7 mouse cellular contexts compared by ENCODE assay signal in the genomic region with DNA sequence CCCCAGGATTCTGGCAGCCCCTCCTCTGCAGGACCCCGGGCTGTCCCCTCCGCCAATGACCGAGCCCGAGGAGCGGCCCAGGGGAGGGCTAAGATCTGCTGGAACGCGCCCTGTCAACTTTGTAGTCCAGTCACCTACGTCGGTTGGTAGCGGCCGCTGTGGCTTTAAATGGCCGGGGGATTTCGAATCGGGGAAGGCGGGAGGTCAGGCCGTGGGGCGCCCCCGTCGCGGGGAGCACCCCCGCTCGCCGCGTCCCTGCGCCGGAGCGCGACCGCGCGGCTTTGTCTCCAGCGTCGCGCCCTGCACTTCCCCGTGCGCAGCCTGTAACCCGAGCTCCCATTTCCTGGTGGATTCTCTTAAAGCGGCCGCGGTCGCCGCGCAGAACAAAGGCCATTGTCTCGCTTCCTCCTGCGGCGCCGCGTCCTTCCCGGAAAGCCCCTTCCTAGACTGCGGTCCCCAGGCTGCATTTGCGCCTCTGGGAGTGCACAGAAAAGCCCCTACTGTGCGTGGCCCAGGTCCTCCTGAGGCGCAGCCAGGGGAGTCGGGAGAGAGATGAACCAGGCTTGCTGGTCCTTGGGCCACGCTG. TPM values are rescaled to one million over a fixed set of nuclear protein-coding genes. Genes with fewer than 3 reads are reported as not detected.
DNase-seq lines count a peak whose midpoint lies in the region; ATAC-seq lines count a peak whose summit lies in the region.

No protein-coding gene starts in this region.

- peak; percentile 60 for ATAC-seq in common myeloid progenitor, adult 5-6 weeks (replicated peaks; ENCODE audit: low read depth, poor library complexity, severe bottlenecking)
- peak; percentile 93 for ATAC-seq in intestine, embryonic 14.5 days (replicated peaks; ENCODE audit: low FRiP score, low TSS enrichment, low read depth)

- peak; percentile 82 for DNase-seq in adipocyte (ENCODE audit: low spot score)
- DNase-seq in gastrocnemius, postnatal 14 days, result peak; percentile 80
- peak; percentile 91 for DNase-seq in intestine, embryonic 14.5 days (ENCODE audit: low spot score)
- peak; percentile 80 to 83 for DNase-seq in left cerebral cortex, postnatal 36 days (ENCODE audit: low spot score in 2 of 2)
- DNase-seq in midbrain, embryonic 10.5 days (ENCODE audit: low spot score), result peak; percentile 93
- peak; percentile 75 for DNase-seq in right cerebral cortex, postnatal 4 days

- no peaks in the 10 kb centered on the region for H3K36me3 ChIP-seq in intestine, embryonic 14.5 days (ENCODE audit: control insufficient read depth, insufficient read depth, low read length)
- H3K36me3 ChIP-seq in midbrain, embryonic 10.5 days, result peaks cover 9% of the 10 kb centered on the region

- H3K9ac ChIP-seq in intestine, embryonic 14.5 days (ENCODE audit: low read length), result peak overlapping the region; percentile 98

- H3K4me3 ChIP-seq in intestine, embryonic 14.5 days (ENCODE audit: low read depth, low read length), result peak overlapping the region; percentile 91
- peak overlapping the region; percentile 71 for H3K4me3 ChIP-seq in midbrain, embryonic 10.5 days

- intact Hi-C loops in gastrocnemius, postnatal 14 days (cut with DNase I; ENCODE audit: low total_unique reads), result no loop called here
- intact Hi-C loops in left cerebral cortex, postnatal 36 days (cut with DNase I), result loop anchor here (5.0 to 10.0 kb wide), 4 partner anchors 73 to 350 kb away; no protein-coding TSS in a partner anchor

- H3K27ac ChIP-seq in intestine, embryonic 14.5 days (ENCODE audit: low read depth), result peak overlapping the region; percentile 100
- H3K27ac ChIP-seq in midbrain, embryonic 10.5 days (replicated peaks), result peak overlapping the region; percentile 98

- H3K4me2 ChIP-seq in intestine, embryonic 14.5 days (ENCODE audit: low read length), result peak overlapping the region; percentile 80

- no peaks in the 10 kb centered on the region for H3K9me3 ChIP-seq in intestine, embryonic 14.5 days (ENCODE audit: control insufficient read depth, low read length)
- H3K9me3 ChIP-seq in midbrain, embryonic 10.5 days (replicated peaks), result no peaks in the 10 kb centered on the region

- peaks cover 30% of the 10 kb centered on the region for H3K4me1 ChIP-seq in intestine, embryonic 14.5 days (replicated peaks; ENCODE audit: control insufficient read depth, insufficient read depth, low read length)
- H3K4me1 ChIP-seq in midbrain, embryonic 10.5 days, result peaks cover 37% of the 10 kb centered on the region

- H3K27me3 ChIP-seq in intestine, embryonic 14.5 days (replicated peaks; ENCODE audit: control insufficient read depth, insufficient read depth, low read length), result no peaks in the 10 kb centered on the region
- no peaks in the 10 kb centered on the region for H3K27me3 ChIP-seq in midbrain, embryonic 10.5 days (ENCODE audit: low read depth, poor library complexity, severe bottlenecking)

- under 1% methylated on average over 55 of the region's 55 CpGs for WGBS in intestine, embryonic 14.5 days
- WGBS in midbrain, embryonic 10.5 days, result under 1% methylated on average over 55 of the region's 55 CpGs

RNA-seq across cellular contexts. Expression of gene Etv6, which starts 0.5 kb away (rescaled TPM):
- total RNA-seq in common myeloid progenitor, adult 5-6 weeks (2017), result 110 and 129 TPM in 2 replicates
- total RNA-seq in gastrocnemius, postnatal 14 days (2021), result 1 to 10 TPM; 7.8 to 8.3 TPM
- polyA plus RNA-seq in intestine, embryonic 14.5 days (2014; fragmentation: Nextera tagmentation; extraction: Ambion mirVana), result 16.5 and 17.7 TPM in 2 replicates
- total RNA-seq in left cerebral cortex, postnatal 36 days (2021), result 10 to 100 TPM; 14.1 to 18.1 TPM
- 12.6 and 12.8 TPM in 2 replicates for polyA plus RNA-seq in midbrain, embryonic 10.5 days (2016; fragmentation: Nextera tagmentation; extraction: Ambion mirVana)

Comparison
In these comparisons a context has a peak if more than half of its experiments do, and no peak if none do; other contexts are left out.
1. Peak in every context shown above with its lines: DNase-seq, ATAC-seq, H3K4me3 ChIP-seq and H3K27ac ChIP-seq.